Mouse (Mus musculus): ENCODE data around the gene Cwc27. TPM values are rescaled to one million over a fixed set of nuclear protein-coding genes. Genes with fewer than 3 reads are reported as not detected.

The Cwc27 gene
- polyA plus RNA-seq, 1 experiment from 2014 or later = 18.1 TPM

- DNase-seq (ENCODE audit: low spot score) = no peak
- Histone ChIP-seq H3K4me1 (replicated peaks; ENCODE audit: control insufficient read depth, insufficient read depth, low read length) (no peaks in the 10 kb centered on the region), H3K9me3 (ENCODE audit: control insufficient read depth, low read length) (no peaks in the 10 kb centered on the region), H3K4me3 (replicated peaks; ENCODE audit: low read length) (no peak overlapping the region), H3K36me3 (replicated peaks; ENCODE audit: control insufficient read depth, insufficient read depth) (no peaks in the 10 kb centered on the region), H3K9ac (no peak overlapping the region), H3K27ac (no peak overlapping the region), H3K4me2 (replicated peaks) (no peak overlapping the region), H3K27me3 (ENCODE audit: control insufficient read depth, insufficient read depth, low read length) (no peaks in the 10 kb centered on the region)
- 88% methylated on average over 22 of the region's 22 CpGs for WGBS
- no peak for ATAC-seq (ENCODE audit: low FRiP score)
Measured at GRCm38 (mm10) chr13:104610210-104611111, 206.5 kb downstream of the Cwc27 start.

- Histone ChIP-seq H3K27me3 (ENCODE audit: control insufficient read depth, insufficient read depth, low read length) (no peaks in the 10 kb centered on the region), H3K4me3 (replicated peaks; ENCODE audit: low read length) (no peak overlapping the region)
Measured at GRCm38 (mm10) chr13:104608516-104608915, 208.4 kb downstream of the Cwc27 start.

GRCm38 (mm10) chr13:104606786-104607580 lies 210.0 kb downstream of the Cwc27 start:
- H3K9me3 ChIP-seq (ENCODE audit: control insufficient read depth, low read length) = no peaks in the 10 kb centered on the region
- H3K9ac ChIP-seq = no peak overlapping the region
- H3K4me2 ChIP-seq (replicated peaks) = no peak overlapping the region
- WGBS = 78% methylated on average over 14 of the region's 14 CpGs
- no peak overlapping the region for H3K27ac ChIP-seq
- no peaks in the 10 kb centered on the region for H3K27me3 ChIP-seq (ENCODE audit: control insufficient read depth, insufficient read depth, low read length)
- H3K4me1 ChIP-seq (replicated peaks; ENCODE audit: control insufficient read depth, insufficient read depth, low read length) = no peaks in the 10 kb centered on the region
- DNase-seq (ENCODE audit: low spot score) (no peak), ATAC-seq (ENCODE audit: low FRiP score) (no peak)
- H3K36me3 ChIP-seq (replicated peaks; ENCODE audit: control insufficient read depth, insufficient read depth) = no peaks in the 10 kb centered on the region
- no peak overlapping the region for H3K4me3 ChIP-seq (replicated peaks; ENCODE audit: low read length)

More at GRCm38 (mm10) chr13:104608516-104608915, 208.4 kb downstream of the Cwc27 start:
- Histone ChIP-seq H3K36me3 (replicated peaks; ENCODE audit: control insufficient read depth, insufficient read depth) (no peaks in the 10 kb centered on the region), H3K27ac (no peak overlapping the region), H3K4me2 (replicated peaks) (no peak overlapping the region), H3K9me3 (ENCODE audit: control insufficient read depth, low read length) (no peaks in the 10 kb centered on the region), H3K4me1 (replicated peaks; ENCODE audit: control insufficient read depth, insufficient read depth, low read length) (no peaks in the 10 kb centered on the region), H3K9ac (no peak overlapping the region)
- DNase-seq (ENCODE audit: low spot score) (no peak), ATAC-seq (ENCODE audit: low FRiP score) (no peak)
- 87% methylated on average over 18 of the region's 18 CpGs for WGBS

- 88% methylated on average over 2 of the region's 2 CpGs for WGBS
- H3K27me3 ChIP-seq (ENCODE audit: control insufficient read depth, insufficient read depth, low read length) = no peaks in the 10 kb centered on the region
- ATAC-seq (ENCODE audit: low FRiP score) = no peak
- no peak overlapping the region for H3K9ac ChIP-seq
- H3K36me3 ChIP-seq (replicated peaks; ENCODE audit: control insufficient read depth, insufficient read depth) = no peaks in the 10 kb centered on the region
- no peak overlapping the region for H3K4me2 ChIP-seq (replicated peaks)
- no peaks in the 10 kb centered on the region for H3K9me3 ChIP-seq (ENCODE audit: control insufficient read depth, low read length)
- DNase-seq (ENCODE audit: low spot score) = no peak
- H3K4me1 ChIP-seq (replicated peaks; ENCODE audit: control insufficient read depth, insufficient read depth, low read length) = no peaks in the 10 kb centered on the region
- H3K27ac ChIP-seq = no peak overlapping the region
- no peak overlapping the region for H3K4me3 ChIP-seq (replicated peaks; ENCODE audit: low read length)
Measured at GRCm38 (mm10) chr13:104605111-104605510, 211.8 kb downstream of the Cwc27 start.

- no peaks in the 10 kb centered on the region for H3K4me1 ChIP-seq (replicated peaks; ENCODE audit: control insufficient read depth, insufficient read depth, low read length)
- H3K9me3 ChIP-seq (ENCODE audit: control insufficient read depth, low read length) = no peaks in the 10 kb centered on the region
- no peak overlapping the region for H3K4me3 ChIP-seq (replicated peaks; ENCODE audit: low read length)
- ATAC-seq (ENCODE audit: low FRiP score) (no peak), DNase-seq (ENCODE audit: low spot score) (no peak)
- no peak overlapping the region for H3K27ac ChIP-seq
- H3K9ac ChIP-seq = no peak overlapping the region
- 82% methylated on average over 6 of the region's 6 CpGs for WGBS
- no peaks in the 10 kb centered on the region for H3K36me3 ChIP-seq (replicated peaks; ENCODE audit: control insufficient read depth, insufficient read depth)
- H3K27me3 ChIP-seq (ENCODE audit: control insufficient read depth, insufficient read depth, low read length) = no peaks in the 10 kb centered on the region
- no peak overlapping the region for H3K4me2 ChIP-seq (replicated peaks)
Measured at GRCm38 (mm10) chr13:104602197-104602596, 214.7 kb downstream of the Cwc27 start.

GRCm38 (mm10) chr13:104601783-104602182 lies 215.2 kb downstream of the Cwc27 start:
- H3K9ac ChIP-seq = no peak overlapping the region

GRCm38 (mm10) chr13:104596199-104596598 lies 220.7 kb downstream of the Cwc27 start:
- H3K4me3 ChIP-seq (replicated peaks; ENCODE audit: low read length) = no peak overlapping the region
- DNase-seq (ENCODE audit: low spot score) = no peak
- H3K4me2 ChIP-seq (replicated peaks) = no peak overlapping the region
- H3K4me1 ChIP-seq (replicated peaks; ENCODE audit: control insufficient read depth, insufficient read depth, low read length) = no peaks in the 10 kb centered on the region
- no peak overlapping the region for H3K27ac ChIP-seq
- H3K36me3 ChIP-seq (replicated peaks; ENCODE audit: control insufficient read depth, insufficient read depth) = no peaks in the 10 kb centered on the region
- no peaks in the 10 kb centered on the region for H3K27me3 ChIP-seq (ENCODE audit: control insufficient read depth, insufficient read depth, low read length)
- no peak for ATAC-seq (ENCODE audit: low FRiP score)
- 91% methylated on average over 4 of the region's 4 CpGs for WGBS
- no peak overlapping the region for H3K9ac ChIP-seq
- no peaks in the 10 kb centered on the region for H3K9me3 ChIP-seq (ENCODE audit: control insufficient read depth, low read length)

More at GRCm38 (mm10) chr13:104601783-104602182, 215.2 kb downstream of the Cwc27 start:
- Histone ChIP-seq H3K27me3 (ENCODE audit: control insufficient read depth, insufficient read depth, low read length) (no peaks in the 10 kb centered on the region), H3K4me3 (replicated peaks; ENCODE audit: low read length) (no peak overlapping the region), H3K9me3 (ENCODE audit: control insufficient read depth, low read length) (no peaks in the 10 kb centered on the region), H3K4me1 (replicated peaks; ENCODE audit: control insufficient read depth, insufficient read depth, low read length) (no peaks in the 10 kb centered on the region), H3K36me3 (replicated peaks; ENCODE audit: control insufficient read depth, insufficient read depth) (no peaks in the 10 kb centered on the region), H3K4me2 (replicated peaks) (no peak overlapping the region), H3K27ac (no peak overlapping the region)
- ATAC-seq (ENCODE audit: low FRiP score) = no peak
- 96% methylated on average over 3 of the region's 3 CpGs for WGBS
- DNase-seq (ENCODE audit: low spot score) = no peak

GRCm38 (mm10) chr13:104594820-104595351 lies 222.1 kb downstream of the Cwc27 start:
- WGBS = 59% methylated on average over 4 of the region's 4 CpGs
- no peak overlapping the region for H3K27ac ChIP-seq
- no peak for DNase-seq (ENCODE audit: low spot score)
- no peak overlapping the region for H3K4me2 ChIP-seq (replicated peaks)
- H3K4me1 ChIP-seq (replicated peaks; ENCODE audit: control insufficient read depth, insufficient read depth, low read length) = no peaks in the 10 kb centered on the region
- no peak; the same call in 1 of the 2 replicates for ATAC-seq (ENCODE audit: low FRiP score)
- H3K9me3 ChIP-seq (ENCODE audit: control insufficient read depth, low read length) = no peaks in the 10 kb centered on the region
- no peak overlapping the region for H3K9ac ChIP-seq
- H3K36me3 ChIP-seq (replicated peaks; ENCODE audit: control insufficient read depth, insufficient read depth) = no peaks in the 10 kb centered on the region
- no peaks in the 10 kb centered on the region for H3K27me3 ChIP-seq (ENCODE audit: control insufficient read depth, insufficient read depth, low read length)
- H3K4me3 ChIP-seq (replicated peaks; ENCODE audit: low read length) = no peak overlapping the region

GRCm38 (mm10) chr13:104590931-104591330 lies 226.0 kb downstream of the Cwc27 start:
- no peak for ATAC-seq (ENCODE audit: low FRiP score)
- Histone ChIP-seq H3K9me3 (ENCODE audit: control insufficient read depth, low read length) (no peaks in the 10 kb centered on the region), H3K4me2 (replicated peaks) (no peak overlapping the region), H3K36me3 (replicated peaks; ENCODE audit: control insufficient read depth, insufficient read depth) (no peaks in the 10 kb centered on the region), H3K27me3 (ENCODE audit: control insufficient read depth, insufficient read depth, low read length) (no peaks in the 10 kb centered on the region), H3K4me3 (replicated peaks; ENCODE audit: low read length) (no peak overlapping the region), H3K9ac (no peak overlapping the region), H3K4me1 (replicated peaks; ENCODE audit: control insufficient read depth, insufficient read depth, low read length) (no peaks in the 10 kb centered on the region), H3K27ac (no peak overlapping the region)
- 87% methylated on average over 7 of the region's 7 CpGs for WGBS
- DNase-seq (ENCODE audit: low spot score) = no peak
